Mouse (Mus musculus) embryonic facial prominence, embryonic 11.5 days (tissue): ENCODE data around the gene Asic2. TPM values are rescaled to one million over a fixed set of nuclear protein-coding genes. Genes with fewer than 3 reads are reported as not detected.

Experiments
- ATAC-seq: fragments of 200-750 bp; cut with Nextera tagmentation; replicated peaks from 2 replicates; pipeline ENCODE4 v1.8.0; 2017; ENCODE audit warnings: low read depth; ENCODE audit not compliant: insufficient number of reproducible peaks, low FRiP score, low TSS enrichment
- DNase-seq: peaks from one replicate; pipeline ENCODE4 v3.0.0-alpha.2; 2015; ENCODE audit warnings: low spot score
- H3K27ac ChIP-seq: fragments of 300-500 bp; sonication (generic); replicated peaks from 2 replicates; pipeline ENCODE4 v1.5.1; 2014; ENCODE audit warnings: mild to moderate bottlenecking, low read depth, low read length, control low read depth
- H3K27me3 ChIP-seq: fragments of 300-500 bp; sonication (generic); 2 replicates; pipeline ENCODE4 v1.6.1; 2014; ENCODE audit warnings: mild to moderate bottlenecking, low read length, moderate library complexity, mixed read lengths; ENCODE audit not compliant: control insufficient read depth, insufficient read depth
- H3K36me3 ChIP-seq: fragments of 300-500 bp; sonication (generic); replicated peaks from 2 replicates; pipeline ENCODE4 v1.6.1; 2014; ENCODE audit warnings: low read depth, mild to moderate bottlenecking, low read length, moderate library complexity, mixed read lengths; ENCODE audit not compliant: control insufficient read depth, insufficient read depth
- H3K4me1 ChIP-seq: fragments of 300-500 bp; sonication (generic); 2 replicates; pipeline ENCODE4 v1.6.1; 2014; ENCODE audit warnings: low read length, mixed read lengths; ENCODE audit not compliant: control insufficient read depth, insufficient read depth
- H3K4me2 ChIP-seq: fragments of 300-500 bp; sonication (generic); 2 replicates; pipeline ENCODE4 v1.6.1; 2014; ENCODE audit warnings: low read depth, mild to moderate bottlenecking, control low read depth, low read length, moderate library complexity
- H3K4me3 ChIP-seq: fragments of 300-500 bp; sonication (generic); 2 replicates; pipeline ENCODE4 v1.5.1; 2014; ENCODE audit warnings: low read depth, low read length, control low read depth
- H3K9ac ChIP-seq: fragments of 300-500 bp; sonication (generic); replicated peaks from 2 replicates; pipeline ENCODE4 v1.6.1; 2014; ENCODE audit warnings: mild to moderate bottlenecking, control low read depth, low read length
- H3K9me3 ChIP-seq: fragments of 300-500 bp; sonication (generic); replicated peaks from 2 replicates; pipeline ENCODE4 v1.6.1; 2016; ENCODE audit warnings: mild to moderate bottlenecking, low read length, inconsistent platforms, mixed read lengths; ENCODE audit not compliant: control insufficient read depth
- WGBS: fragments of 180-500 bp; shearing (Covaris S2); extraction: QIAGEN DNeasy Blood & Tissue Kit; methylation state at CpG from one replicate; pipeline ENCODE4 v1.1.7; 2014; 5-methylcytosine and 5-hydroxymethylcytosine counted together
- polyA plus RNA-seq: library from polyadenylated mRNA; unstranded; fragments of >200 nt; fragmentation: Nextera tagmentation; extraction: Ambion mirVana; gene quantifications from 2 replicates; pipeline ENCODE4 v1.2.1, GENCODE M21; 2014

Asic2 gene
- polyA plus RNA-seq, 1 experiment from 2014 or later, result 0.46 TPM

DNA sequence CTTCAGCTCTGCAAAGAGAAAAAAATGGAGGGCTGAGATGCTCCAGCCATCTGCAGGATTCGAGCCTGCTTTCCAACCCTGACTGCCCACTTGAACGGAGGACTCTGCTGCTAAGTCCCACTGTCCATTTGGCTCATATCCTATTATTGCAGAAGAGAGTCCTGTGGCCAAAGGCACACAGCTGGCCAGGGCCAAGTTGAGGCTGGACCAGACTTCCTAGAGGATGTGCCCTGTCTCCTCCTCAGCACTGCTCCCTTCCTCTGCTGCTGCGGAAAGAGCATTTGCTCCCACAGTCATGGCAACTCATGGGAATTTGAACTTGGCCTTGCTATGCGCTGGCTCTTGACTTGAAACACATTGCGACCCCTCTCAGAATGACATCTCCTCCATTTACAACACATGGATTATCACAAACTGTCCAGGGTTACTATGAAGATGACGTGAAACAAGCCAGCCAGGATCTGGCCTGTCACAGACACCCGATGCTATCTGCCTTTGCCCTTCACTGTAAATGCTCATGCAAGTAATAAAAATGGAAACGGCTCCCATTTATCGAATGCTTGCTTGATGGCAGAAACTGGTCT lies 821.6 kb downstream of the Asic2 start:
- Histone ChIP-seq H3K36me3 (no peaks in the 10 kb centered on the region), H3K9ac (no peak overlapping the region), H3K27ac (no peak overlapping the region), H3K4me1 (peaks cover 3% of the 10 kb centered on the region; the same call in 1 of the 2 replicates), H3K4me3 (no peak overlapping the region), H3K4me2 (no peak overlapping the region), H3K27me3 (peaks cover 5% of the 10 kb centered on the region), H3K9me3 (no peaks in the 10 kb centered on the region)
- DNase-seq, result no peak
- no peak for ATAC-seq
- 88% methylated on average over 9 of the region's 9 CpGs for WGBS

DNA sequence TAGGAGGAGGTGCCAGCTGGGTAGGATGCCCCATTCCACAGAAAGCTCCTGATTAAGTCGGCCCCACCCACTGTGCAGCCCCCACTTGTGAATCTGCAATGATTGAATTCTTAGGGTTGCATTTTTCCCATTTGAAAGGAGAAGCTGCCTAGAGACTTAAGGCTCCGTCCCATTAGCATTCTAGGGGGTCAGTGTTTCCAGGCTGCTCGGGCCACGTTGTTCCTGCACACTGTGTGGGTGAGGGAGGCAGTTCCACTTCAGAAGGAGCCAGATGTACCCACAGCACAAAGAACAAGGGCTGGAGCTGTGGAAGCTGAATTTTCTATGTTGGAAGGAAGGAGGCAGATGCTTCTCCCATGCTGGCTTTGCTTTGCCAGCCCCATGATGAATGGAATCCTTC lies 833.1 kb downstream of the Asic2 start:
- Histone ChIP-seq H3K27ac (no peak overlapping the region), H3K4me3 (no peak overlapping the region), H3K36me3 (no peaks in the 10 kb centered on the region), H3K9ac (no peak overlapping the region), H3K4me1 (no peaks in the 10 kb centered on the region), H3K4me2 (no peak overlapping the region), H3K27me3 (no peaks in the 10 kb centered on the region), H3K9me3 (no peaks in the 10 kb centered on the region)
- WGBS, result 58% methylated on average over 4 of the region's 4 CpGs
- DNase-seq (no peak), ATAC-seq (no peak)

DNA sequence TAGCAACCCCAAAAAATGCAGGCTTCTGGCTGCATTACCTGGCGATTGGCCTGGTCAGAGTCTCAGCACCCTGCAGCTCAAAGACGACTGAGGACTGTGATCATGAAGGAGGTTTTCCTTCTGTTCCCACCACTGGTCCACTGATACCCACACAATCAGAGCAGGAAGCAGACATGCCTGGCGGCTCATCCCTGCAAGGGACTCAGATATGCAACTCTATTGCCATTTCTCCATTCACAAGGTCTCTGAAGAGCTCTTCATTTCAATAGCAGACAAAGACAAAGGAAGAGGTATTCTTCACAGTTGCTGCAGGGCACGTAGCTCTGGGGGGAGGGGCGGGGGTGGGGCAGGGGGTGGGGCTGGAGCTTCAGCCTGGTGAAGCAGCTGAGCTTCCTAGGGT lies 834.3 kb downstream of the Asic2 start:
- Histone ChIP-seq H3K9ac (no peak overlapping the region), H3K27me3 (no peaks in the 10 kb centered on the region), H3K4me1 (no peaks in the 10 kb centered on the region), H3K4me3 (no peak overlapping the region), H3K27ac (no peak overlapping the region), H3K9me3 (no peaks in the 10 kb centered on the region), H3K4me2 (no peak overlapping the region), H3K36me3 (no peaks in the 10 kb centered on the region)
- WGBS, result 12% methylated on average over 5 of the region's 5 CpGs
- DNase-seq (no peak), ATAC-seq (no peak)

DNA sequence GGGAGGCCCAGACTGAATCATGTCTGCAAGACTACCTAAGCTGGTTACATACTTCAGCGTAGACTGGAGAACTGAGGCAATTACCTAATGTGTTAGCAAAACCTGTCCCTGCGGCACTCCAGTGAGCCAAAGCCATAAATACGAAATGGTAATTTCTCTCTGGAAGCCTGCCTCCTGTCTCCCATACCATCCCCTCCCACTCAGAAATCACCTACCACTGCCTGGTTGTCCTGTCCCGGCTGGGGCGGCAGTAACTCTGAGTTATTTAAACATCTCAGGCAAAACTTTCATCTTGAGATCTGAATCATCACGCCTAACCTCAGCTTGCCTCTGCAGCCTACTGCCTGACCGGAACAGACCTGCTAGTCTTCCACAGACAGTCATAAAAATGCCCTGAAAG lies 835.6 kb downstream of the Asic2 start:
- DNase-seq (no peak), ATAC-seq (no peak)
- H3K27me3 ChIP-seq, result no peaks in the 10 kb centered on the region
- no peak overlapping the region for H3K9ac ChIP-seq
- no peak overlapping the region for H3K27ac ChIP-seq
- H3K4me3 ChIP-seq, result no peak overlapping the region
- no peaks in the 10 kb centered on the region for H3K9me3 ChIP-seq
- H3K4me1 ChIP-seq, result no peaks in the 10 kb centered on the region
- H3K4me2 ChIP-seq, result no peak overlapping the region
- WGBS, result 90% methylated on average over 7 of the region's 7 CpGs
- H3K36me3 ChIP-seq, result no peaks in the 10 kb centered on the region

DNA sequence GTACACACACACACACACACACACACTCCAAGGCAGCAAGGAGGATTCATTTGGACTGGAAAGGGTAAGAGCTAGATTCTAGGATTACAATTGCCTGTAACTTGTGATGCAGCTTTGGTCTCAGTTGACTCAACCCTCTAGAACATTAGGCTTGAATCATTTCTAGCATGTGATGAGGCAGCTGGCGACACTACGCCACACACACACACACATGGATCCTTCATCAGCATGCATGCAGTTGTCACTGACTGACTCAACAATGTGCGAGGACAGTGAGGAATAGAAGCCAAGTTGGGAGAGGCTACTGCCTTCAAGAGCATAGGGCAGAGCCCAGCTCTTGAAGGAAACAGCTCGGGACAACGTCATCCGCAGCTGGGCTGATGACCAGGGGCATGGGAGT lies 843.9 kb downstream of the Asic2 start:
- DNase-seq (no peak), ATAC-seq (no peak)
- H3K4me2 ChIP-seq, result no peak overlapping the region
- no peaks in the 10 kb centered on the region for H3K4me1 ChIP-seq
- no peaks in the 10 kb centered on the region for H3K36me3 ChIP-seq
- 91% methylated on average over 6 of the region's 6 CpGs for WGBS
- H3K27ac ChIP-seq, result no peak overlapping the region
- no peaks in the 10 kb centered on the region for H3K9me3 ChIP-seq
- no peak overlapping the region for H3K9ac ChIP-seq
- H3K4me3 ChIP-seq, result no peak overlapping the region
- no peaks in the 10 kb centered on the region for H3K27me3 ChIP-seq

DNA sequence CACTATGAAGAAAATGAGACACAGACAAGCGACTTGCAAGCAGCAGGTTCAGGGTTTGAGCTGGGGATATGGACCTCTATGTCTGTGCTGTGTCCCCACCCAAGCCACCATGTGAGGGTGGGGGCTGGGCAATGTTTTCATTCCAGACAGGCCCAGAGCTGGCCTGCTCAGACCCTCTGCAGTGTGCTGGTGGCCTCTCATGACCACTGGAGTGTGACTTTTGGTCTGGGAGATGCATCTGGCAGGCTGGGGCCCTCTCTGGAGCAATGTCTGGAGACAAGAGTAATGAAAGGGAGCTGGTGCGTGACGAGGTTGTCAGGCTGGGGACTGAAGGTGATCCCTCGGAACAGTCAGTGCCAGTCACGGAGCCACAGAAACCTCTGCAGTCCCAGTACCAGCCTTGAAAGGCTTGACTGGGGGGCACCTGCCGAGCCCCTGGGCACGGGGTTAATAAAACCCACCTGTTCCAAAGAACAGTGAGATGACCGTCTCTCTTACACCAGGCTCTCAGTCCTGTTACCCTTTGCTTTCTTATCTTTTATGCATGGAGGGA lies 848.2 kb downstream of the Asic2 start:
- no peaks in the 10 kb centered on the region for H3K9me3 ChIP-seq
- no peak overlapping the region for H3K4me3 ChIP-seq
- DNase-seq (no peak), ATAC-seq (no peak)
- no peaks in the 10 kb centered on the region for H3K27me3 ChIP-seq
- WGBS, result 53% methylated on average over 8 of the region's 8 CpGs
- no peaks in the 10 kb centered on the region for H3K36me3 ChIP-seq
- H3K4me1 ChIP-seq, result no peaks in the 10 kb centered on the region
- H3K9ac ChIP-seq, result no peak overlapping the region
- no peak overlapping the region for H3K4me2 ChIP-seq
- no peak overlapping the region for H3K27ac ChIP-seq

DNA sequence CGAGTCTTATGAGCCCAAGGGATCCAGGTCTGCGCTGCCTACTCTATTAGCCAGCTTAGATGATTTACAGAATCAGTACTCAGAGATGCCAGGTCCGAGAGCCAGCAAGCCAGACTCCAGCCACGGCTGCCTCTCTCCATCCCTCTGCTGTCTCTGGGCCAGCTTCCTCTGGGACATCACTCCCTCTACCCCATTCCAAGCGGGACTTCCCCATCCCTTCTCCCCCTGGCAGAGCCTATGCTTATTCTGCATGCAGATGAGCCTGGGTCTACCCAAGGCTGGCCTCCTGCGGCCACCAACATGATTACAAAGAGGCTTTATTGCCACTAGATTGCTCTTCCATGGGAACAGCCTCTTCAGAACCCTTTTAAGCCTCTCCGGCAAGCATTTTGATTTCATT lies 850.2 kb downstream of the Asic2 start:
- Histone ChIP-seq H3K9ac (no peak overlapping the region), H3K4me2 (no peak overlapping the region), H3K9me3 (no peaks in the 10 kb centered on the region), H3K36me3 (no peaks in the 10 kb centered on the region), H3K27ac (no peak overlapping the region), H3K4me3 (no peak overlapping the region), H3K4me1 (no peaks in the 10 kb centered on the region), H3K27me3 (no peaks in the 10 kb centered on the region)
- DNase-seq (no peak), ATAC-seq (no peak)
- WGBS, result 50% methylated on average over 7 of the region's 7 CpGs

DNA sequence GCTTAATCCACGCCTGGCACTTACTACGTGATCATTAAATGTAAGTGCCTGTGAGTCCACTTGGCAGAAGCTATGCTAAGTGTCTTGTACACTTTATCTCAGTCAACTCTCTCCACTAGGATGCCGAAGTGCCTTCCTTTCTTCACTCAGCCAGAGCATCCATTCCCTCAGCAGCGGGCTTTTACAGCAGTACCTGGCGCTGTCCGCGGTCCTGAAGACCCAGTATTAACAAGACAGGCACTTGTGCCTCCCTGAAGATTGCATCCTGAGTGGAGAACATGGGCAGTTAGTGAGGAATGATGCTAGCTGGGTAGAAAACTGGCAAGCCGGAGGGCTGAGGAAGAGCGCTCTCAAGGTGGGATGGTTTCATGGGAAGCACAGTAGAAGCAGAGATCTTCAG lies 852.6 kb downstream of the Asic2 start:
- Histone ChIP-seq H3K36me3 (no peaks in the 10 kb centered on the region), H3K4me3 (no peak overlapping the region), H3K9ac (no peak overlapping the region), H3K27me3 (no peaks in the 10 kb centered on the region), H3K9me3 (no peaks in the 10 kb centered on the region), H3K4me2 (no peak overlapping the region), H3K27ac (no peak overlapping the region), H3K4me1 (no peaks in the 10 kb centered on the region)
- ATAC-seq, result no peak
- peak; percentile 89 for DNase-seq
- WGBS, result 42% methylated on average over 9 of the region's 9 CpGs
